Mouse (Mus musculus): ENCODE data around the gene Nectin2. TPM values are rescaled to one million over a fixed set of nuclear protein-coding genes. Genes with fewer than 3 reads are reported as not detected.
A peak's percentile ranks its signal among the peaks of the same experiment; 100 is the strongest.
"Not testable (repeated sequence)": the region's sequence is repeated elsewhere in the genome, so short reads cannot be mapped to it uniquely, and the experiment has no call there.

Gene Nectin2
- 60.8 and 67.1 TPM in 2 replicates for polyA plus RNA-seq (2016; fragmentation: Nextera tagmentation; extraction: Ambion mirVana)

GRCm38 (mm10) chr7:19750217-19751069, at the start of gene Nectin2:
TSS of gene Nectin2 (minus strand) at chr7:19750483.
- 18% methylated on average over 19 of the region's 19 CpGs for WGBS
- peak; percentile 44 for ATAC-seq (ENCODE audit: low FRiP score)
- Histone ChIP-seq H3K27ac (peak within 1 kb of the TSS; percentile 85), H3K9ac (peak within 1 kb of the TSS; percentile 90), H3K9me3 (replicated peaks) (no peaks in the 10 kb centered on the region), H3K27me3 (no peaks in the 10 kb centered on the region), H3K4me3 (peak within 1 kb of the TSS; percentile 79), H3K4me2 (replicated peaks) (peak within 1 kb of the TSS; percentile 70), H3K36me3 (no peaks in the 10 kb centered on the region), H3K4me1 (peaks cover 37% of the 10 kb centered on the region)

GRCm38 (mm10) chr7:19796697-19797588, 46.7 kb upstream of the Nectin2 start, which contains the start of gene Cblc:
TSS of gene Cblc (minus strand) at chr7:19796809.
- peak; percentile 37; the same call in 1 of the 2 replicates for ATAC-seq (ENCODE audit: low FRiP score)
- Histone ChIP-seq H3K4me2 (replicated peaks) (peak within 1 kb of the TSS; percentile 20; the same call in 1 of the 2 replicates), H3K4me1 (0 out of 2 replicates have a peak, but pooled peaks cover 3% of the 10 kb centered on the region), H3K27ac (no peak within 1 kb of the TSS; the same call in 1 of the 2 replicates), H3K4me3 (no peak within 1 kb of the TSS; the same call in 1 of the 2 replicates), H3K9ac (no peak within 1 kb of the TSS), H3K9me3 (replicated peaks) (no peaks in the 10 kb centered on the region), H3K27me3 (peaks cover 36% of the 10 kb centered on the region), H3K36me3 (no peaks in the 10 kb centered on the region)
- 5% methylated on average over 32 of the region's 32 CpGs for WGBS

- Histone ChIP-seq H3K27me3 (peaks cover 36% of the 10 kb centered on the region), H3K9ac (no peak overlapping the region), H3K27ac (no peak overlapping the region; the same call in 1 of the 2 replicates), H3K9me3 (replicated peaks) (no peaks in the 10 kb centered on the region), H3K4me1 (0 out of 2 replicates have a peak, but pooled peaks cover 3% of the 10 kb centered on the region), H3K4me2 (replicated peaks) (peak overlapping the region; percentile 20; the same call in 1 of the 2 replicates), H3K4me3 (no peak overlapping the region; the same call in 1 of the 2 replicates), H3K36me3 (no peaks in the 10 kb centered on the region)
- 10% methylated on average over 18 of the region's 18 CpGs for WGBS
- no peak for ATAC-seq (ENCODE audit: low FRiP score)
Observed at GRCm38 (mm10) chr7:19796254-19796653, 46.0 kb upstream of the Nectin2 start.

- Histone ChIP-seq H3K27ac (no peak overlapping the region), H3K36me3 (no peaks in the 10 kb centered on the region), H3K9ac (no peak overlapping the region), H3K4me1 (0 out of 2 replicates have a peak, but pooled peaks cover 3% of the 10 kb centered on the region), H3K4me3 (no peak overlapping the region), H3K4me2 (replicated peaks) (no peak overlapping the region), H3K27me3 (peaks cover 44% of the 10 kb centered on the region), H3K9me3 (replicated peaks) (no peaks in the 10 kb centered on the region)
- WGBS = 64% methylated on average over 2 of the region's 2 CpGs
- ATAC-seq (ENCODE audit: low FRiP score) = no peak
Observed at GRCm38 (mm10) chr7:19795236-19795635, 45.0 kb upstream of the Nectin2 start.

- Histone ChIP-seq H3K36me3 (no peaks in the 10 kb centered on the region), H3K4me3 (no peak overlapping the region), H3K27ac (no peak overlapping the region), H3K27me3 (peaks cover 44% of the 10 kb centered on the region), H3K9ac (no peak overlapping the region), H3K4me2 (replicated peaks) (no peak overlapping the region), H3K4me1 (peaks cover 6% of the 10 kb centered on the region), H3K9me3 (replicated peaks) (no peaks in the 10 kb centered on the region)
- ATAC-seq (ENCODE audit: low FRiP score) = no peak
- WGBS = 88% methylated on average over 19 of the region's 19 CpGs
Observed at GRCm38 (mm10) chr7:19792701-19793630, 42.7 kb upstream of the Nectin2 start.

GRCm38 (mm10) chr7:19791504-19791903, 41.2 kb upstream of the Nectin2 start:
- not testable (repeated sequence) for H3K4me1 ChIP-seq; H3K4me3 ChIP-seq; H3K9ac ChIP-seq; H3K36me3 ChIP-seq; H3K9me3 ChIP-seq (replicated peaks); H3K4me2 ChIP-seq (replicated peaks); H3K27ac ChIP-seq; ATAC-seq (ENCODE audit: low FRiP score)
- H3K27me3 ChIP-seq = peaks cover 32% of the 10 kb centered on the region
- WGBS = 90% methylated on average over 2 of the region's 2 CpGs

- no peaks in the 10 kb centered on the region for H3K36me3 ChIP-seq
- H3K4me1 ChIP-seq = peaks cover 6% of the 10 kb centered on the region
- H3K9me3 ChIP-seq (replicated peaks) = no peaks in the 10 kb centered on the region
- ATAC-seq (ENCODE audit: low FRiP score) = peak; percentile 20; the same call in 1 of the 2 replicates
- 0 out of 2 replicates have a peak overlapping the region, but pooled peaks have one; percentile 51 for H3K9ac ChIP-seq
- no peak overlapping the region for H3K27ac ChIP-seq
- H3K27me3 ChIP-seq = peaks cover 17% of the 10 kb centered on the region
- WGBS = 2% methylated on average over 19 of the region's 19 CpGs
- peak overlapping the region; percentile 22; the same call in 1 of the 2 replicates for H3K4me3 ChIP-seq
- H3K4me2 ChIP-seq (replicated peaks) = peak overlapping the region; percentile 55
Observed at GRCm38 (mm10) chr7:19789904-19790347, 39.6 kb upstream of the Nectin2 start.

- H3K4me3 ChIP-seq = no peak overlapping the region
Observed at GRCm38 (mm10) chr7:19785874-19786458, 35.7 kb upstream of the Nectin2 start.

GRCm38 (mm10) chr7:19784764-19785535, 34.7 kb upstream of the Nectin2 start:
- H3K9ac ChIP-seq = no peak overlapping the region
- no peak for ATAC-seq (ENCODE audit: low FRiP score)
- no peaks in the 10 kb centered on the region for H3K27me3 ChIP-seq
- 34% methylated on average over 11 of the region's 11 CpGs for WGBS
- no peaks in the 10 kb centered on the region for H3K36me3 ChIP-seq
- no peak overlapping the region for H3K4me2 ChIP-seq (replicated peaks)
- H3K4me1 ChIP-seq = peaks cover 5% of the 10 kb centered on the region
- H3K9me3 ChIP-seq (replicated peaks) = no peaks in the 10 kb centered on the region
- no peak overlapping the region for H3K4me3 ChIP-seq
- H3K27ac ChIP-seq = no peak overlapping the region

More at GRCm38 (mm10) chr7:19785874-19786458, 35.7 kb upstream of the Nectin2 start:
- 33% methylated on average over 12 of the region's 12 CpGs for WGBS
- no peaks in the 10 kb centered on the region for H3K9me3 ChIP-seq (replicated peaks)
- no peak overlapping the region for H3K4me2 ChIP-seq (replicated peaks)
- H3K36me3 ChIP-seq = no peaks in the 10 kb centered on the region
- H3K27ac ChIP-seq = no peak overlapping the region
- H3K27me3 ChIP-seq = peaks cover 6% of the 10 kb centered on the region; the same call in 1 of the 2 replicates
- 0 out of 2 replicates have a peak overlapping the region, but pooled peaks have one; percentile 18 for H3K9ac ChIP-seq
- H3K4me1 ChIP-seq = peaks cover 6% of the 10 kb centered on the region
- ATAC-seq (ENCODE audit: low FRiP score) = 0 out of 2 replicates have a peak, but pooled peaks have one; percentile 4

GRCm38 (mm10) chr7:19783630-19784029, 33.3 kb upstream of the Nectin2 start:
- WGBS = 79% methylated on average over 8 of the region's 8 CpGs
- 0 out of 2 replicates have a peak, but pooled peaks cover 2% of the 10 kb centered on the region for H3K4me1 ChIP-seq
- H3K4me3 ChIP-seq = no peak overlapping the region
- no peak overlapping the region for H3K27ac ChIP-seq
- H3K9me3 ChIP-seq (replicated peaks) = 0 out of 2 replicates have a peak, but pooled peaks cover 3% of the 10 kb centered on the region
- no peaks in the 10 kb centered on the region for H3K27me3 ChIP-seq
- no peaks in the 10 kb centered on the region for H3K36me3 ChIP-seq
- no peak overlapping the region for H3K9ac ChIP-seq
- no peak overlapping the region for H3K4me2 ChIP-seq (replicated peaks)
- no peak for ATAC-seq (ENCODE audit: low FRiP score)
